Mouse (Mus musculus): ENCODE results near the gene Sept8. TPM values are rescaled to one million over a fixed set of nuclear protein-coding genes. Genes with fewer than 3 reads are reported as not detected.

The Sept8 gene
- total RNA-seq, 2 experiments from 2014 or later, result 9.5 to 14.0 TPM

DNA sequence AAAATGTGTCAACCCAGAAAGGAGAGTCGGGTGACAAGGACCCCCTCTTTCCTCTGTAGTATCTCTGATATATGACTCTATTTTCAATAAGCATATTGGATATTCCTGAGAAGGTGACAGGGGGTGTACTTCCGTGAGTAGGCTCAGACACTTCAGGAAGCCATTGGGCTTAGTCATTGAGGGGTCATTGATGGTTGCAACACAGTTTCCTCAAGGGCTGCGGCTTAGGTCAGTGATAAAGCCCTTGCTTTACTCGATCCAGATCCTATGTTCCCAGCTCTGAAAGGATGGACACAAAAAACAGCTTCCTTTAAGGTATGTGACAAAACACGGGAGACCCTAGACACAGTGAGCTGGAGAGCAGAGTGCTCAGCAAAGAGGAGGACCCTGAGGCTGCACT is 15.3 kb upstream of the Sept8 start:
- TF ChIP-seq CTCF (IDR thresholded peaks at IDR 0.05), result no peak
- intact Hi-C loops (cut with DNase I), result no loop called here
- no peak overlapping the region for H3K4me3 ChIP-seq
- DNase-seq, result no peak
- no peak overlapping the region for H3K27ac ChIP-seq

DNA sequence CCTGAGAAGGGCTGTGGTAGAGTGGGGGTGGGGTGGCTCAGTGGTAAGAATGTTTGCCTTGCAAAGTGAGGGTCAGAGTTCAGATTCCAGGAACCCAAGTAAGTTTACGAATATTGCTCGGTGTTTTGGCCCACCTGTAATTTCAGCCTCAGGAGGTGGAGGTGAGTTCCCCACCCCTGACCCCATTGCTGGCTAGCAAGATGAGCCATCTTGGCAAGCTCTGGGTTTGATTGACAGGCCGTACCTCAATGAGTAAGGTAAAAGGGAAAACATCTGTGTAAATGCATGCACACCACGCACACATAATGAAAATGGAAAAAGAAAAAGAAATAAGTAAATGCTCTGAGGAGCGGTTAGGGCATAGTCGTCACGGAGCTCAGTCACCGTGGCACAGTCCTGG is 14.7 kb upstream of the Sept8 start:
- Histone ChIP-seq H3K4me3 (no peak overlapping the region), H3K27ac (no peak overlapping the region)
- intact Hi-C loops (cut with DNase I), result no loop called here
- DNase-seq, result no peak
- TF ChIP-seq CTCF (IDR thresholded peaks at IDR 0.05), result no peak

- no peak for DNase-seq
- Histone ChIP-seq H3K4me3 (no peak overlapping the region), H3K27ac (peak overlapping the region; percentile 28; the same call in 1 of the 2 replicates)
- intact Hi-C loops (cut with DNase I), result no loop called here
- TF ChIP-seq CTCF (IDR thresholded peaks at IDR 0.05), result no peak
Measured at GRCm38 (mm10) chr11:53505026-53505663, 13.9 kb upstream of the Sept8 start.

- intact Hi-C loops (cut with DNase I), result no loop called here
- TF ChIP-seq CTCF (IDR thresholded peaks at IDR 0.05), result no peak
- no peak for DNase-seq
- H3K4me3 ChIP-seq, result no peak overlapping the region
- peak overlapping the region; percentile 67 for H3K27ac ChIP-seq
Measured at GRCm38 (mm10) chr11:53507098-53507805, 11.8 kb upstream of the Sept8 start.

GRCm38 (mm10) chr11:53508152-53508551 is 10.9 kb upstream of the Sept8 start:
- TF ChIP-seq CTCF (IDR thresholded peaks at IDR 0.05), result no peak
- no peak overlapping the region for H3K4me3 ChIP-seq
- DNase-seq, result peak; percentile 77
- intact Hi-C loops (cut with DNase I), result no loop called here
- H3K27ac ChIP-seq, result peak overlapping the region; percentile 67

DNA sequence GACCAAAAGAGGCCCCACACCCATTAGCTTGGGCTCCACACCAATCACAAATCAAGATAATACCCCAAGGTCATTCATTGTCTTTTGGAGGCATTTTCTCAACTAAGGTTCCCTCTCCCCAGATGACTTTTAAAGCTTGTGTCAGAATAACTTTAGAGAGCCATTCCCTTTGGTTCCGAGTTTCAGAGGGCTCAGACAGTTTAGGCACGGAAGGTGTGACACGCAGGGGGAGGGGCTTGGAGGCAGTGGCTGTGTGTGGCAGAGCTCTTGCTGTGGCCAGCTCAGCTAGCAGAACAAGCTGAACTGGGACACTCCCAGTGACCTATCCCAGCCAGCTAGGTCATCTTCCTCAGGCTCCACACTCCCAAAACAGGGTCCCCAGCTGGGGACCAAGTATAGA is 10.5 kb upstream of the Sept8 start:
- Histone ChIP-seq H3K27ac (peak overlapping the region; percentile 67), H3K4me3 (no peak overlapping the region)
- TF ChIP-seq CTCF (IDR thresholded peaks at IDR 0.05), result no peak
- intact Hi-C loops (cut with DNase I), result no loop called here
- DNase-seq, result peak; percentile 57

- TF ChIP-seq CTCF (IDR thresholded peaks at IDR 0.05), result peak; percentile 30; the same call in 1 of the 2 replicates
- 0 out of 2 replicates have a peak overlapping the region, but pooled peaks have one; percentile 57 for H3K27ac ChIP-seq
- no peak overlapping the region for H3K4me3 ChIP-seq
- DNase-seq, result no peak
- intact Hi-C loops (cut with DNase I), result no loop called here
Measured at GRCm38 (mm10) chr11:53510351-53510750, 8.7 kb upstream of the Sept8 start.

DNA sequence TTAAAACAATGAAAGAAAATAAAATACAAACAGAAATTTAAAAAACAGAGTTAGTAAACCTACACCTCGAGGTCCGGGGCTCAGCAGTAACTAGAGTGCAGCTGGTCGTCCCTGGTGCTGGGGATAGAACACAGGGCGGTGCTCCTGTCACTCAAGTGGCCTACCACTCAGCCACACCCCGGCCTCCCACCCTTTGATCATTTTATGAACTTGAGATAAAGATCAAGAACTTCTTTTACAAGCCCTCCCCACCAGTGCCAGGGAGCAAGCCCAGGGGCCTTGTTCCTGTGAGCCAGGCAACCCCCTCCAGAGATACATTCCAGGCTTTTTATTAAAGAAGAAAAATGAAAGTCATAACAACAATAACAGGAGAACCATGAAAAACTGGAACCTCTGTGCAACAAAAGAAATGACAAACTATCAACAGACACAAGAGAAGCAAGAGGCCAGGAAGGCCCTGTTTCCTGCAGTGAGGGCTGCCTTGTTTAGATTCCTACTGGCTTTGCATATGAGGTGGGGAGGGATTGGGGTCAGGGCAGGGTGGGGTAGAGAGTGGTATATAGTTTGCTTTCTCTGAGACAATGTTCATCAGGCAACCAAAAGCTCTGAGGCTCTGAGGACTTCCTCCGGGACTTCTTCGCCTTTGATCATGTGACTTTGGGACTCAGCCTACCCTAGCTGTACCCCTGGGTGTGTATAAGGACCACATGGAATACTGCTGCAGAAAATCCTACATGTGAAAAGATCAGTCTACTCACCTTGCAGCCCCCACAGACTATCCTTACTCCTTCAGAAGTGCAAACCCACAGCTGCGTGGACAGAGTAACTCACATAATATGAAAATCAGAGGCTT is 2.1 kb upstream of the Sept8 start:
- no peak for DNase-seq
- TF ChIP-seq CTCF (IDR thresholded peaks at IDR 0.05), result no peak
- no peak overlapping the region for H3K4me3 ChIP-seq
- intact Hi-C loops (cut with DNase I), result no loop called here
- H3K27ac ChIP-seq, result no peak overlapping the region

- H3K4me3 ChIP-seq, result peak overlapping the region; percentile 80
- TF ChIP-seq CTCF (IDR thresholded peaks at IDR 0.05), result no peak
- DNase-seq, result no peak
- peak overlapping the region; percentile 90 for H3K27ac ChIP-seq
- intact Hi-C loops (cut with DNase I), result no loop called here
Measured at GRCm38 (mm10) chr11:53518759-53519158, 298 bp upstream of the Sept8 start.

GRCm38 (mm10) chr11:53520122-53520978 is 1.3 kb downstream of the Sept8 start:
- Histone ChIP-seq H3K4me3 (peak overlapping the region; percentile 80), H3K27ac (peak overlapping the region; percentile 90)
- intact Hi-C loops (cut with DNase I), result loop anchor here (5.0 kb wide), 1 partner anchor 53 kb away; no protein-coding TSS in a partner anchor
- peak; percentile 75 for DNase-seq
- TF ChIP-seq CTCF (IDR thresholded peaks at IDR 0.05), result no peak

GRCm38 (mm10) chr11:53521120-53521820 is 2.2 kb downstream of the Sept8 start:
- Histone ChIP-seq H3K27ac (peak overlapping the region; percentile 90), H3K4me3 (peak overlapping the region; percentile 80)
- intact Hi-C loops (cut with DNase I), result loop anchor here (5.0 kb wide), 1 partner anchor 54 kb away; no protein-coding TSS in a partner anchor
- no peak for DNase-seq
- no peak for TF ChIP-seq CTCF (IDR thresholded peaks at IDR 0.05)

All from gastrocnemius, adult 2 months (tissue).